Mouse (Mus musculus): Measurements from ENCODE around the gene Tax1bp3. TPM values are rescaled to one million over a fixed set of nuclear protein-coding genes. Genes with fewer than 3 reads are reported as not detected.

Gene Tax1bp3
- 30.7 TPM for polyA plus RNA-seq (2017; shearing (Covaris generic))

GRCm38 (mm10) chr11:73176608-73177508 lies at the start of gene Tax1bp3, which contains the start of gene Emc6:
Gene Tax1bp3 (plus strand): TSS chr11:73177083.
Gene Emc6 (minus strand): TSS chr11:73177037.

GRCm38 (mm10) chr11:73137591-73138501 lies 39.0 kb upstream of the Tax1bp3 start, which contains the start of gene Haspin:
Gene Haspin (minus strand): TSS chr11:73138294.

GRCm38 (mm10) chr11:73159957-73160810 lies 16.7 kb upstream of the Tax1bp3 start, which contains the start of gene P2rx5:
Gene P2rx5 (plus strand): TSS chr11:73160421.

GRCm38 (mm10) chr11:73198603-73199229 lies 21.8 kb downstream of the Tax1bp3 start, which contains the start of gene Ctns:
Gene Ctns (minus strand): TSS chr11:73199042.

GRCm38 (mm10) chr11:73199230-73199712 lies 22.4 kb downstream of the Tax1bp3 start, which contains the start of gene Shpk:
Gene Shpk (plus strand): TSS chr11:73199460.

Other genes with a start within 250 kb of the Tax1bp3 start
- gene Atp2a3, start 215.9 kb upstream of the Tax1bp3 start, polyA plus RNA-seq (2017; shearing (Covaris generic)): 271 TPM
- gene P2rx1, start 178.0 kb upstream of the Tax1bp3 start, polyA plus RNA-seq (2017; shearing (Covaris generic)): not detected
- gene Camkk1, start 158.1 kb upstream of the Tax1bp3 start, polyA plus RNA-seq (2017; shearing (Covaris generic)): 10.0 TPM
- 19.3 TPM for gene Ncbp3, start 129.3 kb upstream of the Tax1bp3 start, polyA plus RNA-seq (2017; shearing (Covaris generic))
- 82.4 TPM for gene Itgae, start 86.5 kb upstream of the Tax1bp3 start, polyA plus RNA-seq (2017; shearing (Covaris generic))
- gene Haspin, start 38.8 kb upstream of the Tax1bp3 start, polyA plus RNA-seq (2017; shearing (Covaris generic)): 8.2 TPM
- 0.11 TPM for gene P2rx5, start 16.7 kb upstream of the Tax1bp3 start, polyA plus RNA-seq (2017; shearing (Covaris generic))
- gene Emc6, start within 50 bp of the Tax1bp3 start, polyA plus RNA-seq (2017; shearing (Covaris generic)): 50.3 TPM
- gene Ctns, start 22.0 kb downstream of the Tax1bp3 start, polyA plus RNA-seq (2017; shearing (Covaris generic)): 14.2 TPM
- 7.7 TPM for gene Shpk, start 22.4 kb downstream of the Tax1bp3 start, polyA plus RNA-seq (2017; shearing (Covaris generic))
- gene Trpv1, start 57.2 kb downstream of the Tax1bp3 start, polyA plus RNA-seq (2017; shearing (Covaris generic)): not detected
- gene Trpv3, start 90.3 kb downstream of the Tax1bp3 start, polyA plus RNA-seq (2017; shearing (Covaris generic)): not detected
- gene Aspa, start 152.5 kb downstream of the Tax1bp3 start, polyA plus RNA-seq (2017; shearing (Covaris generic)): not detected
- not detected for gene Gm49340, start 152.7 kb downstream of the Tax1bp3 start, polyA plus RNA-seq (2017; shearing (Covaris generic))
- gene Spata22, start 152.7 kb downstream of the Tax1bp3 start, polyA plus RNA-seq (2017; shearing (Covaris generic)): not detected
- not detected for gene Olfr20, start 173.7 kb downstream of the Tax1bp3 start, polyA plus RNA-seq (2017; shearing (Covaris generic))
- not detected for gene Olfr376, start 194.2 kb downstream of the Tax1bp3 start, polyA plus RNA-seq (2017; shearing (Covaris generic))
- gene Olfr1, start 222.5 kb downstream of the Tax1bp3 start, polyA plus RNA-seq (2017; shearing (Covaris generic)): not detected